Mouse (Mus musculus) erythroblast, embryonic 14.5 days (primary cell): Measurements from ENCODE around the gene Limch1. TPM values are rescaled to one million over a fixed set of nuclear protein-coding genes. Genes with fewer than 3 reads are reported as not detected.

Experiments
- H3K27me3 ChIP-seq: 2 replicates; pipeline ENCODE4 v1.6.1; 2012; ENCODE audit warnings: inconsistent platforms; ENCODE audit not compliant: control insufficient read depth
- H3K36me3 ChIP-seq: 2 replicates; pipeline ENCODE4 v1.6.1; 2012; ENCODE audit warnings: mild to moderate bottlenecking, inconsistent platforms; ENCODE audit not compliant: control insufficient read depth
- H3K4me1 ChIP-seq: 2 replicates; pipeline ENCODE4 v1.6.1; 2012; ENCODE audit warnings: inconsistent platforms; ENCODE audit not compliant: control insufficient read depth
- H3K4me3 ChIP-seq: replicated peaks from 2 replicates; pipeline ENCODE3; 2012; ENCODE audit warnings: moderate library complexity, mild to moderate bottlenecking, inconsistent platforms
- H3K9me3 ChIP-seq: 2 replicates; pipeline ENCODE4 v1.6.1; 2012; ENCODE audit warnings: low read length, inconsistent platforms, mixed read lengths; ENCODE audit not compliant: control insufficient read depth
- GATA1 ChIP-seq: IDR thresholded peaks from 2 replicates; pipeline ENCODE4 v1.6.1; 2012; ENCODE audit warnings: low read length, inconsistent platforms, mixed read lengths
- TAL1 ChIP-seq: IDR thresholded peaks from 3 replicates; pipeline ENCODE4 v1.6.1; 2012; ENCODE audit warnings: low read length, inconsistent platforms, mixed read lengths
- polyA plus RNA-seq: library from polyadenylated mRNA; stranded (reverse); fragments of >175 nt; gene quantifications from 2 replicates; pipeline ENCODE4 v1.2.3, GENCODE M21; 2012

Limch1 gene
- polyA plus RNA-seq, 1 experiment = not detected

DNA sequence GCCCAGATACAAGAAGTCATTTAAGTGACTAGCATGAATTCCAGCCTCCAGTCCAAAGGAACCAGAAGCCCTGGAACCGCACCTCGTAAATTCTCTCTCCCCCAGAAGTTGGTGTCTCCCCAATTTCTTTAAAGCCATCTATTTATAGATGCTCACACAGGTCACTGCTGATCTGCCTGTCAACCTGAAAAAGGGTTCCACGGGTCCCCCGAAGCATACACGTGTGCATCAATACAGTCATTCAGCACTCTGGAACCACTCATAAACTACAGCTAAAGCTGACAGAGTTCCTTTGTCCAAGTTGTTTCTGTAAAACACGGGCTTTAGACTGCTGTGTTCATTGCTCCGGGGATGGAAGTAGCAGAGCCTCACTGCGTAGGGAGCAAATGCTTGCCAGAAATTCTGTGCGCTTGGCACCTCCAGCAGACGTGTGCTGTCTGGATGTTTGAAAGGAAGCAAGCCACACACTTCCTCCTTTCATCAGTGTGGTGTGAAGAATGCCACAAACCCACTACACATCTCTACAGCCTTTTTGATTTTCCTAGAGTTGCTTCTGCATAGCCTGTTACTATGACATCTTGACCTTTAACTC is 278.9 kb downstream of the Limch1 start:
- no peak for TF ChIP-seq GATA1
- no peak for TF ChIP-seq TAL1
- no peaks in the 10 kb centered on the region for H3K36me3 ChIP-seq
- H3K9me3 ChIP-seq = no peaks in the 10 kb centered on the region
- no peaks in the 10 kb centered on the region for H3K4me1 ChIP-seq
- H3K27me3 ChIP-seq = no peaks in the 10 kb centered on the region
- H3K4me3 ChIP-seq = no peak overlapping the region

DNA sequence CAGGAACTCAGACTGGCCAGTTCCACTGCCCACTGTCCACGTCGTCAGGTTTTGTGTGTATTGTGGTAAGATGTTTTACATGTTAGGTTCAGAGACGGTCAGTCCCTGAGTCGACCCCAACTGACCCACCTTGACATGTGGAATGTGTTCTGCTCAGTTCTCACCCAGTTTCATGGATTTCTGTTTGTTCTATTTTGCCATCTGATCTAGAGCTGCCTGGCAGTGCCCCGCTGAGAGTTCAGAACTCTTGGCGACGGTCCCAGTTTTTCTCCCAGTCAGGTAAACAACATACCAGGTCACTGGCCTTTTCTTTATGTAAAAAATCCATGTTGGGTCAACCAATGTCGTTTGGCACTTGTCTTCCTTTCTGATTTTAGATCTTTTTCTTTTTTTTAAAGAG is 279.5 kb downstream of the Limch1 start:
- Histone ChIP-seq H3K9me3 (no peaks in the 10 kb centered on the region), H3K4me3 (no peak overlapping the region), H3K4me1 (no peaks in the 10 kb centered on the region), H3K36me3 (no peaks in the 10 kb centered on the region), H3K27me3 (no peaks in the 10 kb centered on the region)
- no peak for TF ChIP-seq TAL1
- TF ChIP-seq GATA1 = no peak

DNA sequence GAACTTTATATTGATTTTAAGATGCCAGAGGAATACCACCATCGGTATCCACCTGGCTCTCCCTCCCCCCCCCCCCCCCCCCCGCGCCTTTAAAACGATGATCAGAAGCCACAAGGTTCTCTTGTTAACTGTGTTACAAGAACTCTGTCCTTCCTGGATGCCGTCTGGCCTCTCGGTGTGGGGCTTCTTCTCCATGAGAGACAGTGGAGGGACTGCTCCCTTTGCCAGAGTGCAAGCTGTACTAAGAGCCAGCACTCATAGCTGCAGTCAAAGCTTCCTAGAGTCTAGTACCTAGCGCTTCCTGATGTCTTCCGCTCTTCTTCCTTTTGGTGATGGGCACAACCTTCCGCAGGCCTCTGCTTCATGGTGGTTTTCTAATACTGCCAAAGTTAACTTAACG is 280.0 kb downstream of the Limch1 start:
- no peaks in the 10 kb centered on the region for H3K27me3 ChIP-seq
- no peaks in the 10 kb centered on the region for H3K9me3 ChIP-seq
- H3K4me3 ChIP-seq = no peak overlapping the region
- no peaks in the 10 kb centered on the region for H3K4me1 ChIP-seq
- TF ChIP-seq GATA1 (no peak), TAL1 (no peak)
- H3K36me3 ChIP-seq = no peaks in the 10 kb centered on the region

DNA sequence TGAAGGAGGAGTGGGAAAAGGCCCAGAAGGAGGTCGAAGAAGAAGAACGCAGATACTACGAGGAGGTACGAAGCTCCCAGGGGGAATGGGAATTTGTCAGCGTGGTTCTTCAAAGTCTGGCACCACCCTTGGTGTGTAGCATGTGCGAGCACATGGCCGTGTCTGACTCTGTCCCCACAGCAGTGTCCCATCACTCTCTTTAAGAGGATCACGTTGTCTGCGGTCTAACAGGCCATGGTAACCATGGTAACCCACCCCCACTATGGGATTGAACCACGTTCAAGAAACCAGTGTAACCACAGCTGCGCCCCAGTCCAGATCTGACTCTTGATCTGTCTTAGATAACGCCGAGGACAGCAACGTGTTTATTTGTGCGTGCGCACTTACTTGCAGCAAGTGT is 283.2 kb downstream of the Limch1 start:
- H3K4me1 ChIP-seq = no peaks in the 10 kb centered on the region
- TF ChIP-seq GATA1 = no peak
- no peak for TF ChIP-seq TAL1
- no peaks in the 10 kb centered on the region for H3K36me3 ChIP-seq
- no peak overlapping the region for H3K4me3 ChIP-seq
- no peaks in the 10 kb centered on the region for H3K27me3 ChIP-seq
- no peaks in the 10 kb centered on the region for H3K9me3 ChIP-seq

DNA sequence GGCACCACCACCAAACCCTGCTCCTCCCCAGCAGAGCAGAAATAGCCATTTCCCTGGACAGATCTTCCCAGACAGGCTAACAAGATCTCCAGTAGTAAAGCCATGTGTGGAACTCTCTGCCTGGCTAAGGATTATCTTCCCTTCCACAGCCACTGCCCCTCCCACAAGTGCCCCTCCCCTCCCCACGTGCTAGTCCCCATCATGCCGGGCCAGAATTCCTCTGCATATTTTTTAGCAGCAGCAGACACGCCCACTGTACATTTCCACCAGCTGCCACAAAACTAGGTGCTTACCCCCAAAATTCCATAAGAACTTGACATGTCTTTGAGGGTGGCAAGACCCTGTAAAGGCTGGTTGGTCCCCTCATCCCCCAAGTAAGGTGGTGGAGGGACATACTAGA is 284.3 kb downstream of the Limch1 start:
- TF ChIP-seq GATA1 (no peak), TAL1 (no peak)
- H3K36me3 ChIP-seq = no peaks in the 10 kb centered on the region
- H3K4me1 ChIP-seq = no peaks in the 10 kb centered on the region
- H3K4me3 ChIP-seq = no peak overlapping the region
- no peaks in the 10 kb centered on the region for H3K27me3 ChIP-seq
- no peaks in the 10 kb centered on the region for H3K9me3 ChIP-seq

DNA sequence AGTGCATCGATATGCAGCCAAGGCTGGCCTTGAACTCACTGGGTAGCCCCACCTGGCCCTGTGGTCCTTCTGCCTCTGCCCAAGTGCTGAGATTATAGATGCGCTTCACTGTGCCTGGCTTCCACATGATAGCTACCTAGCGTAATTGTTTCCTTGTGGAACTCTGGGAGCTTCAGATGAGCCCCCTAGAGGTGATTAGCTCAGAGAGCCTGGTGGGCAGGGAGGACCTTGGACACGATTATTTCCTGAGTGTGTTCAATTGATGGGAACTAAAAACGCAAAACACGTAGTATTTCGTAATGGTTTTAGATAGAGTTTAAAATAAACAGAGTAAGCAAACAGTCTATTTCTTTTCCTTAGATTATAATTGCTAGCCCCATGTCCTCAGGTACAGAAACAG is 287.0 kb downstream of the Limch1 start:
- Histone ChIP-seq H3K9me3 (no peaks in the 10 kb centered on the region), H3K4me1 (no peaks in the 10 kb centered on the region), H3K4me3 (no peak overlapping the region), H3K36me3 (no peaks in the 10 kb centered on the region), H3K27me3 (no peaks in the 10 kb centered on the region)
- TF ChIP-seq TAL1 (no peak), GATA1 (no peak)

DNA sequence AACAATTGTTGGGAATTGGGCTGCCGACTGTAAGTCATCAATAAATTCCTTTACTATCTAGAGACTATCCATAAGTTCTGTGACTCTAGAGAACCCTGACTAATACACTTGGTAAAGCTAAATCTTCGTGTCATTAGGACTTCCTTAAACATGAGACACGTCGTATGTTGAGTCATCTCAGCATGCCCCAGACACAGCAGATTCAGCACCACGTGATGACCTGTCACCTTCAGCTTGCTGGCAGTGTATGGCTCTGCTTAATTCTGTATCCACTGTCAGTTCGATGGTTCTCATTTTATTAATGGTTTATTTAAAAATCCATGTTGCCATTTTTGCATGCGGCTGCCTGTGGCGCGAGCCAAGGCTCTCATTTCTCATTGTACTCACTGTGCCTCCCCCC is 298.3 kb downstream of the Limch1 start:
- no peaks in the 10 kb centered on the region for H3K9me3 ChIP-seq
- no peaks in the 10 kb centered on the region for H3K4me1 ChIP-seq
- no peaks in the 10 kb centered on the region for H3K27me3 ChIP-seq
- no peak overlapping the region for H3K4me3 ChIP-seq
- TF ChIP-seq GATA1 (no peak), TAL1 (no peak)
- no peaks in the 10 kb centered on the region for H3K36me3 ChIP-seq

DNA sequence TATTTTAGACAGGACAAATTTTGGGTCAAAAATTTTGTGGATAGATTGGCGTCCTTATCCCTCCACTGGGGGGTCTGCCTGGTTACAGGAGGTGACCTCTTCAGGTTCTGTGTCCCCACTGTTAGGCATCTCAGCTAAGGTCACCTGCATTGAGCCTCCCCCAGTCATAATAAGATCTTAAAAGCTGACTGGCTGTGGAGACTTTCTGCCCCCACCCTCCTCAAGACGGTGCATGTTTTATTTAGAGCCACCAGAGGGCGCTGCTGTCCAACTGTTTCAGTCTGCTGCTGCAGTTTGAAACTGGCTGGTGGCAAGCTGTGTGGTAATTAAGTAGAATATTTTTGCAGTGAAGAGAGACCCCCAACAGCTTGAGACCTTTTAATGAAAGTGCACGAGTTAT is 302.4 kb downstream of the Limch1 start:
- no peaks in the 10 kb centered on the region for H3K36me3 ChIP-seq
- no peak for TF ChIP-seq GATA1
- TF ChIP-seq TAL1 = no peak
- no peak overlapping the region for H3K4me3 ChIP-seq
- no peaks in the 10 kb centered on the region for H3K27me3 ChIP-seq
- no peaks in the 10 kb centered on the region for H3K9me3 ChIP-seq
- no peaks in the 10 kb centered on the region for H3K4me1 ChIP-seq

DNA sequence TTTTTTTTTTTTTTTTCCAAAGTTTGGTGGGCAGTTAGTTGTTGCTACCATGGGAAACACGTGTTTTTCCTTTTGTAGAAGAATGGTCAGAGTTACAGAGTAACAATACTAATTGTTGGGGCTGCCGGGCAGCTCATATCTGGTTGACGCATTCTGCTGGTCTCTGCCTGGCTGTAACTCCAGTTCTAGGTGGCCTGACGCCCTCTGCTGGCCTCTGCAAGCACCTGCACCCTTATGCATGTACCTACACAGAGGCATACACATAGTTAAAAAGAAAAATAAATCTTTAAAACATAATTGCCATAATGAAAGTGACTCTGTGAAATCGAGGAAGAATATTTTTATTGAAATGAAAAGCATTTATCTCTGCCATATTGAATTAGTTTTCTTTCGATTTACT is 312.2 kb downstream of the Limch1 start:
- Histone ChIP-seq H3K4me3 (no peak overlapping the region), H3K27me3 (no peaks in the 10 kb centered on the region), H3K9me3 (peaks cover 2% of the 10 kb centered on the region), H3K4me1 (no peaks in the 10 kb centered on the region), H3K36me3 (no peaks in the 10 kb centered on the region)
- TF ChIP-seq GATA1 (no peak), TAL1 (no peak)

DNA sequence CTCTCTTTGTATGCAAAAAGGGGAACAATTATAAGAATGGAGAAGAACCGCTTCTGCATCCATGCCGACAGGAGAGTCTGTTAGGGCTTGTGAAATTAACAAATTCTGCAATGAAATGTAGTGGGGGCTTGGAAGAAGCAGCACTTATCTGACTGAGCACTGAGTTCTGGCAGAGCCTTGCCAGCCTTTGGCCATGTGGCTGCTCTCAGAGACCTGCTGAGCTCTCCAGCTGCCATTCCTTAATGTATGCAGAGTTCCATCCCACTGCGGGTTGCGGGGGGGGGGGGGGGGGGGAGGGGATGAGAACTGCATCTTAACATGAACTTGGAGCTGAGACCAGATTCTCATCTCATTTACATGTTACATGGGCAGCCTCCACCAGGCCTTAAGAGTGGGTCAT is 314.9 kb downstream of the Limch1 start:
- TF ChIP-seq GATA1 (no peak), TAL1 (no peak)
- Histone ChIP-seq H3K27me3 (no peaks in the 10 kb centered on the region), H3K36me3 (no peaks in the 10 kb centered on the region), H3K4me1 (no peaks in the 10 kb centered on the region), H3K9me3 (peaks cover 2% of the 10 kb centered on the region), H3K4me3 (no peak overlapping the region)
